Mouse (Mus musculus) heart, postnatal 0 days (tissue): ENCODE measurements around the gene Adgrg3. TPM values are rescaled to one million over a fixed set of nuclear protein-coding genes. Genes with fewer than 3 reads are reported as not detected.

Source experiments
- ATAC-seq: fragments of 200-750 bp; cut with Nextera tagmentation; 2 replicates; pipeline ENCODE4 v1.8.0; 2017; ENCODE audit warnings: low read depth, moderate number of reproducible peaks, moderate library complexity; ENCODE audit not compliant: insufficient read depth
- DNase-seq: peaks from one replicate; pipeline ENCODE4 v3.0.0-alpha.2; 2016; ENCODE audit warnings: low spot score
- H3K27ac ChIP-seq: fragments of 300-500 bp; sonication (generic); 2 replicates; pipeline ENCODE4 v1.5.1; 2014; ENCODE audit warnings: low read depth, mild to moderate bottlenecking
- H3K27me3 ChIP-seq: fragments of 300-500 bp; sonication (generic); 2 replicates; pipeline ENCODE4 v1.6.1; 2014; ENCODE audit warnings: low read length, mixed read lengths; ENCODE audit not compliant: control insufficient read depth, insufficient read depth
- H3K36me3 ChIP-seq: fragments of 300-500 bp; sonication (generic); replicated peaks from 2 replicates; pipeline ENCODE4 v1.6.1; 2014; ENCODE audit warnings: low read length, mixed read lengths; ENCODE audit not compliant: control insufficient read depth, insufficient read depth
- H3K4me1 ChIP-seq: fragments of 300-500 bp; sonication (generic); 2 replicates; pipeline ENCODE4 v1.6.1; 2014; ENCODE audit warnings: antibody characterized with exemption; ENCODE audit not compliant: control insufficient read depth, insufficient read depth
- H3K4me2 ChIP-seq: fragments of 300-500 bp; sonication (generic); 2 replicates; pipeline ENCODE4 v1.6.1; 2014; ENCODE audit warnings: low read depth, mild to moderate bottlenecking, low read length, moderate library complexity
- H3K4me3 ChIP-seq: fragments of 300-500 bp; sonication (generic); 2 replicates; pipeline ENCODE4 v1.5.1; 2014; ENCODE audit warnings: low read depth, low read length
- H3K9ac ChIP-seq: fragments of 300-500 bp; sonication (generic); replicated peaks from 2 replicates; pipeline ENCODE4 v1.6.1; 2014; ENCODE audit warnings: low read depth, low read length, mixed read lengths
- H3K9me3 ChIP-seq: fragments of 300-500 bp; sonication (generic); replicated peaks from 2 replicates; pipeline ENCODE4 v1.6.1; 2016; ENCODE audit warnings: low read length; ENCODE audit not compliant: control insufficient read depth
- CTCF ChIP-seq: IDR thresholded peaks from 2 replicates; pipeline ENCODE4 v1.5.1; 2016; ENCODE audit warnings: antibody characterized with exemption, control low read depth, low read depth
- EP300 ChIP-seq: IDR thresholded peaks from 2 replicates; pipeline ENCODE4 v1.6.1; 2016; ENCODE audit warnings: antibody characterized with exemption, low read depth
- WGBS: fragments of 180-500 bp; shearing (Covaris S2); extraction: QIAGEN DNeasy Blood & Tissue Kit; methylation state at CpG from one replicate; pipeline ENCODE4 v1.1.7; 2014; 5-methylcytosine and 5-hydroxymethylcytosine counted together
- polyA plus RNA-seq: library from polyadenylated mRNA; unstranded; fragments of >200 nt; fragmentation: Nextera tagmentation; extraction: Ambion mirVana; gene quantifications from 2 replicates; pipeline ENCODE4 v1.2.1, GENCODE M21; 2015
- total RNA-seq: library from RNA; depleted of rRNA; stranded (reverse); fragments of >200 nt; gene quantifications from 2 replicates; pipeline ENCODE4 v1.2.3, GENCODE M21; 2014; ENCODE audit warnings: low replicate concordance

Gene Adgrg3
- total and polyA plus RNA-seq, 2 experiments from 2014 or later = 2.7 to 4.4 TPM

DNA sequence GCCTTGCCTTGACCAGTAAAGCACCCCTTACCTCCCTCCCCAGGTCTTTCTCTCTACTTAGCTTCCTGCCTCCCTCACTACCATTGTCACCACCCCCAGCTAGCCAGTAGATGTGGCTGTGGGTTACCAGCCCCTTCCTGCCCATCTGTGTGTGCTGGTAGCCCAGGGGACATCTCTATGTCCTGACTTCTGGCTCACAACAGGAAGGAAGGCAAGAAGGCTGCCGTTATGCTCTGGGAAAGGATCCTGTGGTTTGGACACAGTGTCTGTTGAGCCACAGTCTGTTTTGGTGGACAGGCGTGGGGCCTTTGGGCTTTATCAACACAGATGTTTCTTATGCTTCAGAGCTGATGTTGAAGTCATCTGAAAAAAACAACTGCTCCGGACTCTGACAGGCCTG is 29.5 kb downstream of the Adgrg3 start:
- 45% methylated on average over 3 of the region's 3 CpGs for WGBS
- H3K27ac ChIP-seq = 0 out of 2 replicates have a peak overlapping the region, but pooled peaks have one; percentile 15
- no peak overlapping the region for H3K9ac ChIP-seq
- peaks cover 3% of the 10 kb centered on the region; the same call in 1 of the 2 replicates for H3K4me1 ChIP-seq
- ATAC-seq = no peak
- DNase-seq = no peak
- TF ChIP-seq EP300 = no peak
- no peak for TF ChIP-seq CTCF
- H3K9me3 ChIP-seq = no peaks in the 10 kb centered on the region
- H3K4me3 ChIP-seq = no peak overlapping the region
- H3K4me2 ChIP-seq = no peak overlapping the region
- H3K27me3 ChIP-seq = no peaks in the 10 kb centered on the region
- no peaks in the 10 kb centered on the region for H3K36me3 ChIP-seq

DNA sequence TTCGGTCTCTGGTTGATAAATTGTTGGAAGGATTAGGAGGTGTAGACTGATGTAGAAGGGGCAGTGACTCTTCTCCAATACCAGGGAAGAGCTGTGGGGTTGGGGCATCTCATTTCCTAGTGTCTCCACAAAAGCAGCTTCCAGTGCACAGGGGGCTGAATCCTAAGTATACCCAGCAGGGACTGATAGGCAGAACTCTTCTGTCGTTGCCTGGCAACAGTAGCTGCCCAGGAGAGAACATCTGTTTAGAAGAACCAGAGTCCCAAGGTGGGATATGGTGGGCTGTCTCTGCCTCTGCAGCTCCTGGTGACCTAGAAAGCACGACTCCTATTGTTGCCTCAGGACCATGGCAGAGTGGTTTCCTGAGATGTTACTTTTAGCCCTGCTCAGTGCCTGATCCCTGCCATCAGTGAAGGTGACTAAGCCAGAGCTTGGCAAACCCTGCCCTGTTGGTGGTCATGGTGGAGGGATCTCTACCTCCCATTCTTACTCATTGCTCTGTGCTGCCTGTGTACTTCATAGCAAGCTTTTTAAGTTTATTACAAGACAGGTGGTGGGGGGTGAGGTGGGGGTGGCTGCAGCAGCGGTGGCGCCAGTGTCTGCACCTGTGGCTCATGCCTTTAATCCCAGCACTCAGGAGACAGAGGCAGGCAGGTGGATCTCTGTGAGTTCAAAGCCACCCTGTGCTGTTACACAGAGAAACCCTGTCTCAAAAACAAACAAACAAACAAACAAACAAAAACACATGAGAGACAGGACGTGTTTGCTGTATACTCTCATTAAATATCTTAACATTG is 30.6 kb downstream of the Adgrg3 start:
- H3K4me3 ChIP-seq = no peak overlapping the region
- H3K4me1 ChIP-seq = peaks cover 3% of the 10 kb centered on the region; the same call in 1 of the 2 replicates
- no peak overlapping the region for H3K27ac ChIP-seq
- TF ChIP-seq CTCF (no peak), EP300 (no peak)
- no peaks in the 10 kb centered on the region for H3K27me3 ChIP-seq
- no peak overlapping the region for H3K4me2 ChIP-seq
- DNase-seq = no peak
- 63% methylated on average over 6 of the region's 6 CpGs for WGBS
- no peak for ATAC-seq
- H3K9me3 ChIP-seq = no peaks in the 10 kb centered on the region
- H3K9ac ChIP-seq = no peak overlapping the region
- no peaks in the 10 kb centered on the region for H3K36me3 ChIP-seq

DNA sequence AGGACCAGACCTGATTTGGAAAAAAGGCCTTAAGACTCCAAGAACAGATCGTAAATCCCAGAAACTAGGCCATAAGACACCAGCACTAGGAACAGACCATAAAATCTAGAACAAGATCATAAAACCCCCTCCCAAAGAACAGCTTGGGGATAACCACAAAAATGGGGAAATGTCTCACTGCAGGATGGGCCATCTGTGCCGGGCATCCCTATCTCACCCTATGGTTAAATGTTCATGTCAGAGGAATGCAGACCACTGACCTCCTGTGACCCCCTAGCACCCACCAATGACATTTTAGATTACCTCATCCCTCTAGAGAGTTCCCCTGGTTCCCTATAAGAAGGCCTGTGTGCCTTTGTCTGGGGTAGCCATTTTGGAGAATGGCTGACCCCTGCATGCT is 32.1 kb downstream of the Adgrg3 start:
- H3K4me1 ChIP-seq = peaks cover 3% of the 10 kb centered on the region; the same call in 1 of the 2 replicates
- H3K27me3 ChIP-seq = no peaks in the 10 kb centered on the region
- no peak overlapping the region for H3K4me2 ChIP-seq
- ATAC-seq (no peak), DNase-seq (no peak)
- H3K9me3 ChIP-seq = no peaks in the 10 kb centered on the region
- H3K36me3 ChIP-seq = no peaks in the 10 kb centered on the region
- TF ChIP-seq CTCF (no peak), EP300 (no peak)
- H3K4me3 ChIP-seq = no peak overlapping the region
- H3K9ac ChIP-seq = no peak overlapping the region
- WGBS = 57% methylated on average over 2 of the region's 2 CpGs
- H3K27ac ChIP-seq = no peak overlapping the region

DNA sequence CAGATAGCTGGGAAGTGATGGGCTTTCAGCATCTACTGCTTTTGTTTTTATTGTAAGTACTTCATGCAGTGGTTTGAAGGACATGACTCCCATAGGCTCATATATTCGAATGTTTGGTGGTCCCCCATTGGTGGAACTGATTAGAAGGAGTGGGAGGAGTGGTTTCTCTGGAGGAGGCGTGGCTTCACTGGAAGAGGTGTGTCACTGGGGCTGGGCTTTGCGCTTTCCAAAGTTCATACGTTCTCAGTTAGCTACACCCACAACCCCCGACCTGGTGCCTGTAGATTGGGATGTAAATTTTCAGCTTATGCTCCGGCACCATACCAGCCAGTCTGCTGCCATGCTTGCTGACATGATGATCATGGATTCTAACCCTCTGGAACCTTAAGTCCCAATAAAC is 36.9 kb downstream of the Adgrg3 start:
- no peak overlapping the region for H3K9ac ChIP-seq
- WGBS = 52% methylated on average over 6 of the region's 6 CpGs
- H3K4me2 ChIP-seq = no peak overlapping the region
- H3K9me3 ChIP-seq = no peaks in the 10 kb centered on the region
- TF ChIP-seq EP300 (no peak), CTCF (no peak)
- H3K36me3 ChIP-seq = no peaks in the 10 kb centered on the region
- ATAC-seq (no peak), DNase-seq (no peak)
- no peaks in the 10 kb centered on the region for H3K27me3 ChIP-seq
- no peaks in the 10 kb centered on the region for H3K4me1 ChIP-seq
- no peak overlapping the region for H3K27ac ChIP-seq
- no peak overlapping the region for H3K4me3 ChIP-seq

DNA sequence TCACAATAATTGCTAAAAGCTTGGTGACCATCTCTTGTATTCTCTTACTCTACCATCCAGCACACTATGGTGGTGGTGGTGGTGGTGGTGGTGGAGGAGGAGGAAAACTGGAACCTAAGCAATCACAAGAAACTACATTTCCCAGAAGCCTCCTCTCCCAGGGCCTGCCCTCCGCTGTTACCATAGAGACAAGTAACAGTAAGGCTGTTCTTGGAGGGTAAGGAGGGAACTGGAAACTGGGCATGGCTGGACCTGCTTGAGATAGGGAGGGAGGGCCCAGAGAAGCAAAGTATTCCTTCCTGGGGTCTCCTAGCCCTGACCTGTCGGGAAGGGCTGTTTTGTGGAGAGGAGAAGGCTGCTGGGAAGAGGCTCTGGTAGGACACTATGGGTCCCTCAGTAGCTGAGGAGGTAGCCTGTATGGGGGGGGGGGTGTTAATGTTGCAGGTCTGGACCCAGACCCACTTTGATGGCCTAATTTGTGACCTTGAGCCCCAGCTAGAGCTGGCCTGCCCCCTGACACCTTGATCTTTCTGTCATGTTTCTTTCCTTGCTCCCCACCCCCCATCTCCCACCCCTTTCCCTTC is 37.5 kb downstream of the Adgrg3 start, which contains the start of gene Drc7:
Gene Drc7 (plus strand): TSS at position 177 of the 584 bp plus-strand sequence.
- Histone ChIP-seq H3K4me2 (no peak within 1 kb of the TSS), H3K9ac (no peak within 1 kb of the TSS), H3K27ac (no peak within 1 kb of the TSS), H3K36me3 (no peaks in the 10 kb centered on the region), H3K4me3 (no peak within 1 kb of the TSS), H3K9me3 (no peaks in the 10 kb centered on the region), H3K4me1 (no peaks in the 10 kb centered on the region), H3K27me3 (no peaks in the 10 kb centered on the region)
- no peak for TF ChIP-seq CTCF
- TF ChIP-seq EP300 = no peak
- ATAC-seq = 0 out of 2 replicates have a peak, but pooled peaks have one; percentile 44
- WGBS = 30% methylated on average over 2 of the region's 2 CpGs
- peak; percentile 45 for DNase-seq
